Mouse (Mus musculus): ENCODE data around the gene Lmf1. TPM values are rescaled to one million over a fixed set of nuclear protein-coding genes. Genes with fewer than 3 reads are reported as not detected.

Gene Lmf1
- total RNA-seq, 2 experiments from 2014 or later = 27.4 to 33.8 TPM

GRCm38 (mm10) chr17:25567745-25568144 is 11.1 kb upstream of the Lmf1 start:
- peak; percentile 59 to 70 for DNase-seq
- intact Hi-C loops (cut with DNase I) = loop anchor here (2.0 kb wide), 1 partner anchor 131 kb away; no protein-coding TSS in a partner anchor

- no peak for DNase-seq
- intact Hi-C loops (cut with DNase I) = loop anchor here (2.0 kb wide), 1 partner anchor 131 kb away; no protein-coding TSS in a partner anchor
Observed at GRCm38 (mm10) chr17:25568206-25568605, 10.7 kb upstream of the Lmf1 start.

- intact Hi-C loops (cut with DNase I) = loop anchor here (2.0 kb wide), 1 partner anchor 130 kb away; no protein-coding TSS in a partner anchor
- DNase-seq = no peak
Observed at GRCm38 (mm10) chr17:25568880-25569279, 10.0 kb upstream of the Lmf1 start.

- intact Hi-C loops (cut with DNase I) = loop anchor here (2.0 kb wide), 1 partner anchor 129 kb away; no protein-coding TSS in a partner anchor
- no peak for DNase-seq
Observed at GRCm38 (mm10) chr17:25569833-25570647, 8.8 kb upstream of the Lmf1 start.

GRCm38 (mm10) chr17:25570648-25571452 is 8.0 kb upstream of the Lmf1 start, which contains the start of gene Sox8:
Sox8 (minus strand) TSS chr17:25570686.
- intact Hi-C loops (cut with DNase I) = no loop called here

GRCm38 (mm10) chr17:25571453-25571820 is 7.4 kb upstream of the Lmf1 start:
- DNase-seq = no peak
- intact Hi-C loops (cut with DNase I) = no loop called here

More at GRCm38 (mm10) chr17:25570648-25571452, 8.0 kb upstream of the Lmf1 start, which contains the start of gene Sox8:
- peak; percentile 86 for DNase-seq

- no peak for DNase-seq
- intact Hi-C loops (cut with DNase I) = no loop called here
Observed at GRCm38 (mm10) chr17:25575208-25575971, 3.5 kb upstream of the Lmf1 start.

- intact Hi-C loops (cut with DNase I) = no loop called here
- no peak for DNase-seq
Observed at GRCm38 (mm10) chr17:25576034-25576433, 2.9 kb upstream of the Lmf1 start.

GRCm38 (mm10) chr17:25577263-25577662 is 1.6 kb upstream of the Lmf1 start:
- no peak for DNase-seq
- intact Hi-C loops (cut with DNase I) = no loop called here

GRCm38 (mm10) chr17:25577702-25578101 is 1.2 kb upstream of the Lmf1 start:
- intact Hi-C loops (cut with DNase I) = no loop called here
- no peak for DNase-seq

GRCm38 (mm10) chr17:25579332-25580047 is 605 bp downstream of the Lmf1 start:
- peak in 1 of 2 experiments; percentile 18 for DNase-seq
- intact Hi-C loops (cut with DNase I) = no loop called here

- DNase-seq = no peak
- intact Hi-C loops (cut with DNase I) = no loop called here
Observed at GRCm38 (mm10) chr17:25582076-25582475, 3.2 kb downstream of the Lmf1 start.

- intact Hi-C loops (cut with DNase I) = no loop called here
- no peak for DNase-seq
Observed at GRCm38 (mm10) chr17:25583099-25583498, 4.2 kb downstream of the Lmf1 start.

GRCm38 (mm10) chr17:25583858-25584257 is 5.0 kb downstream of the Lmf1 start:
- DNase-seq = no peak
- intact Hi-C loops (cut with DNase I) = no loop called here

GRCm38 (mm10) chr17:25584646-25585045 is 5.8 kb downstream of the Lmf1 start:
- no peak for DNase-seq
- intact Hi-C loops (cut with DNase I) = no loop called here

- DNase-seq = no peak
- intact Hi-C loops (cut with DNase I) = no loop called here
Observed at GRCm38 (mm10) chr17:25590068-25590467, 11.2 kb downstream of the Lmf1 start.

- no peak for DNase-seq
- intact Hi-C loops (cut with DNase I) = no loop called here
Observed at GRCm38 (mm10) chr17:25590985-25591384, 12.1 kb downstream of the Lmf1 start.

- intact Hi-C loops (cut with DNase I) = no loop called here
- peak; percentile 15 to 37 for DNase-seq
Observed at GRCm38 (mm10) chr17:25592336-25592735, 13.5 kb downstream of the Lmf1 start.

- no peak for DNase-seq
- intact Hi-C loops (cut with DNase I) = no loop called here
Observed at GRCm38 (mm10) chr17:25593411-25594261, 14.8 kb downstream of the Lmf1 start.

Measured in heart, postnatal 36 days (tissue).